Mouse (Mus musculus): ENCODE data around the gene Itpr2. TPM values are rescaled to one million over a fixed set of nuclear protein-coding genes. Genes with fewer than 3 reads are reported as not detected.

Itpr2 gene
- total RNA-seq, 4 experiments from 2014 or later, result 40.3 to 45.9 (median 42.7) TPM

GRCm38 (mm10) chr6:146464014-146464644, 37.9 kb downstream of the Itpr2 start:
- no peak for DNase-seq

DNA sequence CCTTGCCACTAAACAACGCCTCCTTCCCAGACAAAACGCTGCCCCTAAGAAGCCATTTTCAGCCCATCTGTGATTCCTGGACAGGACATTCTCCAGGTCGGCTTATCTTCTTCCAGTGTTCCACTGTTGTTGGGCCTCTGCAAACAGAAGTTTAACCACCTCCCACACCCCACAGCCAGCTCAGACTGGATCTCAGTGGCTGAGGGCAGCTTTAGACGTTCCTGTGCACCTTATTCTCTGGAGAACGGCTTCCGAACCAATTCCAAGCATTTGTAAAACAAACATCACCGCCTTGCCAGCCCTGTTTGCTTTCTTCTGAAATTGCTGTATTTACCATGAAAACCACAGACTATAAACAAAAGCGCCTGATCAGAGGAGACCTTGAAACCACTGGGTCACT, 41.1 kb downstream of the Itpr2 start:
- no peak for DNase-seq

DNA sequence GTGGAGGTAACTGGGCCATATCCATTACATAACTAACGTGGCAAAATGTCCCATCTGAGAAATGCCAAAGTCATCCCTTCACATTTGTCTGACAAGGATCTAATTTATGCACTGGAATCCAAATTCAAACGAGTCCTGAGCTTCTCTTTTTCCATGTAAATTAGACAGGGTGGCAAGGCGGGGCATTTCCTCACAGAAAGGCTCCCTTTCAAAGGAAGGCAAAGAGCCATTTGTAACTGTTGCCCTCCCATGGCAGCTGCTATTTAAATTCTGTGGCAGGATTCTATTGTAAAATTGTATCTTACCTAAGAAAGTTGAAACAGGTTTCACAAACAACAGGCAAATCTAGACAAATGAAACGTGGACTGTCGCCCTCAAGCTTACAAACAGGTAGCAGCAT, 43.6 kb downstream of the Itpr2 start:
- no peak for DNase-seq

GRCm38 (mm10) chr6:146456741-146457140, 45.3 kb downstream of the Itpr2 start:
- DNase-seq, result no peak

DNA sequence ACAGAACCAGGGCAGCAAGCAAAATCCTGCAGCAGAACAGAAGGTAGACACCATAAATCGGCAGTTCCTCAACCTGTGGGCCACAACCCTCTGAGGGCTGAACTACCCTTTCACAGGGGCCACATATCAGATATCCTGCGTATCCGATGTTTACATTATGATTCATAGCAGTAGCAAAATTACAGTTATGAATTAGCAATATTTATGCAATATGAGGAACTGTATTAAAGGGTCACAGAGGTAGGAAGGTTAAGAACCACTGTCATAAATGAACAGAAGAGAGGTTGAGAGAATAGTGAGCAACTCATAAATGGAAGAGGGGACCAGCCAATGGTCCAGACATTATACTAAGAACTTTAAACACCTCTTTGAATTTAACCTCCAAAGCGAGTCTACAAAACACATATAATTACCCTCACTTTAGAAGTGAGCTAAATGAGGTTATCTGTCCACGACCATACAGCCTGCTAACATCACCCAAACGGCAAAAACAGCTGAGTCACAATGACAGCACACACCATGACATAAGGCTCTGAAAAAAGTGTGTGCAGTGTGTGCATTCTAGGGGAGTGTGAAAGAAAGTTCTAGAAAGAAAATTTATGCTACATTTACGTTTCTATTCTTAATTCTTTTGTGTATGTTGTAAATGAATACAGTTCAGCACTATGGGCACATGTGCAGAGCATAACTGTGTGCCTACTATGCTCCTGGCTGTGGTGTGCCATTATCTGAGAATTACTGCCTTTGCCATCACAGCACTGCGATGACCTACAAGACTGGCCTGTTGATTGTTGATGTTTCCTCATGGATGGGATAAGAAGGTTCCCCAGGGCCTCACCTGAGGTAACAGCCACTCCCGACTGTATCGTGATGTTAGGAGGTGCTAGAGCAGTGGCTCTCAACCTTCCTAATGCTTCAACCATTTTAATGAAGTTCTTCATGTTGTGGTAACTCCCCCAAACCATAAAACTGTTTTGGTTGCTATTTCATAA, 47.2 kb downstream of the Itpr2 start:
- DNase-seq, result no peak

DNA sequence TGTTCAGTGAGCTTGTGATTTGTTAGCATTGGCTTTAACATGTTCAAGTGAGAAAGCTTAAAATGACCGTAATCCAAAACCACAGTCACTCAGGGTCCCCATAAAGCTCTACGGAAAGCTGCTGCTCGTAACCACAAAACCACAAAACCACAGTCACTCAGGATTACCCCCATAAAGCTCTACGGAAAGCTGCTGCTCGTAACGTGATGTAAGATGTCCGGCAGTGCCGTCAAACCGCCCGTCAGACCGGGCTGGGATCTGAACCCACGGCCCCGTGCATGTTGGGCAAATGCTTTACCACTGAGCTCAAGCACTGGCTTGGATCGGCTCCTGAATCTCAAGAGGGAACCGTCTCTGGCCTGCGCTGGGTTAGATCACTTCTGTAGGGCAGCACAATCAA, 49.5 kb downstream of the Itpr2 start:
- DNase-seq, result no peak

GRCm38 (mm10) chr6:146446032-146446704, 55.9 kb downstream of the Itpr2 start:
- DNase-seq, result no peak

GRCm38 (mm10) chr6:146439826-146440225, 62.2 kb downstream of the Itpr2 start:
- no peak for DNase-seq

DNA sequence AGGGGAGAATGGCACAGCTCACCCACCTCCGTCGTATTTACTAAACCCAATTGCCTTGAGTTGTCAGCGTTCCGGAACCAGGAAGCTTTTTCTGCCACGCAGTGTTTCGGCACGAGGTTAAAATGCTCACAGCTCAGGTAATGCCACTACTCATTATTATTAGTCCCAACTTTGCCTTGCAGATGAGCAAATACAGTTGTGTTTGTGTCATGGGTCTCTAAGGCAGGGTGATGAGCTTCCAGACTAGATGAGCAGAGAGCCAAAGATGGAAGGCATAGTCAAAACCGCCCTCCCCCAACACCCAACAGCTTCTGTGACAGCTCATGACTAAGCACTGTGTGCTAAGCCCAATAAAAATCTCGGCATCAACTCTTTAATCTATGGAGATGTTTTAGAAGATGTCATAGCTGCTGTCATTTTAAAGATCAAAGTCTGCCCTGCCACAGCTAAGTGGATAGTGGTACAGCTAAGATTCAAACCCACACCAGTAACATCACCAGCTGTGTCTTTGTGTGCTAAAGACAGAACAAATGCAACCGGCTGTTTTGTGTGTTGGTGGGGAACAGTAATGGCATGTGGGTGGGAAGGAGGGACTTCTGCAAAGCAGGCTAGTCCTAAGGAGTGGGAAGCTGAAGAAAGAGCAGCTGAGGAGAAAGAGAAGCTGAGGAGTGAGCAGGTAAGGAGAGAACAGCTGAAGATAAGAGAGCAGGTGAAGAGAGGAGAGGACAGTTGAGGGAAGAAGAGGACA, 62.8 kb downstream of the Itpr2 start:
- no peak for DNase-seq

DNA sequence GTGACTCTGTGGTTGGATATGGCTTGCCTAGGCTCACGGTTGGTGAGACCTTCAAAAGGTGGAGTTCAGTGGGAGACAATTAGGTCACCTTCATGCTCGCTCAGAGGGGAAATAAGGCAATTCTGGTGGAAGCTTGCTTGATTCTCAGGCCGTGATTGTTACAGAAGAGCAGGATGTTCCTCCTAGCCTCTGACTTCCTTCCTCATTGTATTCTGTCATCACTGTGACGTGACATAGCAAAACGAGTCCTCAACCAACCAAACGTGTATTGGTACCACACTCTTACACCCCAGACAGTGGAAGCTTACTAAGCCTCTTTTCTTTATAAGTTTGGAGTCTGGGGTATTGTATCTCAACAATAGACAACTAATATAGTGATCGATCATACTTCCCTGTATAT, 64.0 kb downstream of the Itpr2 start:
- DNase-seq, result no peak

- no peak for DNase-seq
Measured at GRCm38 (mm10) chr6:146436916-146437496, 65.0 kb downstream of the Itpr2 start.

GRCm38 (mm10) chr6:146434217-146434616, 67.8 kb downstream of the Itpr2 start:
- no peak for DNase-seq

DNA sequence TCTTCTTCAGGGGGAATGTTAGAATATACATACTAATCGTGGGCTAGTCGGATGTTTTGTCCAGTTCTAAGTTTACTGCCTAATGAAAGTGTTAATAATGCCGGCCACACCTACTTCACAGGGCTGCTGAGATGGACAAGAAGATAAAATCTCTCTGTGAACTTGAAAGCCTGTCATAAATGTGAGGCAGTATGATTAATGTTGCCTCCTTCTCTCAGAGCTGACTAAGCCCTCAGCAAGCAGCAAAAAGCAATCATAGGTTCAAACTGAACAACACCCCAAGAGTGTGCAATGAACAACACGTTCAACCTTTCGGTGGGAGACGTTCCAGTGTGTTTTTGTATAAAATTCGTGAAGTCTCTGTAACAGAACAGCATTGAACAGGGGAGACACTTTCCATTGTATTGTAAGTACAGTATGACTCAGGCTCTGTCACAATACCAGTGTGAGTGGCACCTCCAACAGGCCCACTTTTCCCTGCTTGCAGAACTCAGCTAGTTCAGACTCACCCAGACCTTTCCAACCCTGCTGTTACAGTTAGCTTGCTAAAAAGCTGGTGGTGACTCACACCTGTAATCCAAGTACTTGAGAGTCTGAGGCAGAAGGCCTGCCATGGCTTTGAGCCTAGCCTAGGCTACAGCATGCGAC, 69.7 kb downstream of the Itpr2 start:
- peak; percentile 63 for DNase-seq

- DNase-seq, result no peak
Measured at GRCm38 (mm10) chr6:146431777-146432176, 70.2 kb downstream of the Itpr2 start.

DNA sequence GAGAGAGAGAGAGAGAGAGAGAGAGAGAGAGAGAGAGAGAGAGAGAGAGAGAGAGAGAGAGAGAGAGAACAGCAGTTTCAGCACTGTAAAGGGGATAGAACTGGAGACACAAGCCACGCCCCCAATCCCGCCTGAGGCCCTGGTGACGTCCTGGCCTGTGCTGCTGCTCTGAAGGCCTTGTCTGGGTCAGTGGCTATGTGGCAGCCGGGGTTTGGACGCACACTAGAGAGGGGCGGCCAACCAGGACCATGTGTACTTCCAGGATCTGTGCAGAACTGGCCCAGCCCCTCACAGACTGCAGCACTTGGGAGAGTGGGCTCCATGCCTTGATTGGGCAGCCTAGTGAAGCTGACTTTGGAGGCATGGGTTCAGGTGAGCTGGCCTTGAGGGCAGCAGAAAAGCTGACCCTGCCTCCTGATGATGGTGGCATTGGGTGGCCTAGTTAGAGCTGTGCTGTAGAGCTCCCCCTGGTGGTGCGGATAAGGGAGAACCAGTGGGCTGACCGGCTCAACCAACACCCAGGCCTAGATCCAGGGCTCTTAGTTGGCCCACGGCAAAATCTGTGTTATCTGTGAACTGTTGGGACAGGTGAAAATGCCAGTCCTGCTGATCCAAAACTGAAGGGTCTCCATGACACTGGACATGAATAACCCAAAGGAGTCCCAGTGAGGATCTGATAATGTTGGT, 72.2 kb downstream of the Itpr2 start:
- DNase-seq, result no peak

DNA sequence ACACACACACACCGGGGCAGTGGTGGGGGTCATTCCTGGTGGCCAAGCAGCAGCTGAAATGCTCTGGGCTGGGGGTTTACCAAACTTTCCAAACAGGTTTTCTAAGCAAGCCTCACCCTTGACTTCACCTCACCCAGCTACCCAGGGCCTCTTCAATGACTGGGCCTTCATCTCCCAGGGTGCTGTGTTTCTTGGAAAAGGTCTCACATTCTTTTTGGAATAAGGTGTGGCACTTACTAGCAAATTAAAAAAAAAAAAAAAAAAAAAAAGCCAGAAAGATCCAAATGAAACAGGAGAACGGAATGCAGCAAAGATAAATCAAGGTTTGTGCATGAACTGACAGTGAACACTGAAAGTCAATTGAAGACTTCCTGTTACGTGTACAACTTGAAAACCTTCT, 77.2 kb downstream of the Itpr2 start:
- no peak for DNase-seq

- DNase-seq, result no peak
Measured at GRCm38 (mm10) chr6:146424326-146424725, 77.7 kb downstream of the Itpr2 start.

DNA sequence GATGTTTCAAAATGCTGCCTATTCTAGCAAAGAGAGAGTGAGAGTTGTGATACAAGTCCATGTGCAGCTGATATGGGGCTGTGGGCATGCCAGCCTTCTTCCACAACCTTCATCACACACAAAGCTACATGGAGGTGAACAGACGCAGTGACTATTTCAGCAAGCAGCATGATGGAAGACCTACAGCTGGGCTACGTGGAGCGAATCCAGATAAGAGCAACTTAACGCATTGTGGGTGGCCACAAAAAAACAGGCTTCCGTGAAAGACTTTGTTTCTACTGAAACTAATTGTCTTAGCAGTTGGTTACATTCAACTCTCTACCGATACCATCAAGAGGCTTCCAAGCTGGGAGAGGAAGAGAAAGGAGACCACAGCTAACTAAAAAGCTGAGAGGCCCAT, 81.3 kb downstream of the Itpr2 start:
- no peak for DNase-seq

- DNase-seq, result no peak
Measured at GRCm38 (mm10) chr6:146416461-146416860, 85.6 kb downstream of the Itpr2 start.

DNA sequence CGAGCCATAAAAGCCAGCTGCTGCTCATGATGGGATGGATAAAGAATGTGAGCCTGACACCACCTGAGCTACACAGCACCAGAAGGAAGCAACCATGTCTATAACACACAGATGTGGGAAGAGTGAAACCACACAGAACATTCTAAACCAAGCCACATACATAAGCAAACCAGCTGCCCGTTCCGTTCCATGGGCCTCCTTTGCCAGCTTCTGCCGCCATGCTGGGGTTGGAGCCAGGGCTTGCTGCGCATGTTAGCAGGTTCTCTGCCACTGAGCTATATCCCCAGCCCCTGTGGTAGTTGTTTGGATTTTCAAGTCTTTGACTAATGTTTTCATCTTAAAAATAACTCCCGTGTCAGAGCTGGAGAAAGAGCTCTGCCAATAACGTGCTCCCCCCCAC, 87.9 kb downstream of the Itpr2 start:
- no peak for DNase-seq

All from adrenal gland, adult 8-10 months (tissue).